Mouse (Mus musculus) midbrain, postnatal 0 days (tissue): ENCODE measurements around the gene Nampt. TPM values are rescaled to one million over a fixed set of nuclear protein-coding genes. Genes with fewer than 3 reads are reported as not detected.
A peak's percentile ranks its signal among the peaks of the same experiment; 100 is the strongest.

Experiments
- ATAC-seq: fragments of 200-750 bp; cut with Nextera tagmentation; 2 replicates; pipeline ENCODE4 v1.8.0; 2017; ENCODE audit warnings: moderate number of reproducible peaks, mild to moderate bottlenecking, moderate TSS enrichment, moderate library complexity; ENCODE audit not compliant: low FRiP score
- DNase-seq: peaks from one replicate; pipeline ENCODE4 v3.0.0-alpha.2; 2015; ENCODE audit warnings: low spot score
- H3K27ac ChIP-seq: fragments of 300-500 bp; sonication (generic); 2 replicates; pipeline ENCODE4 v1.5.1; 2014; ENCODE audit warnings: low read depth, mild to moderate bottlenecking, low read length, mixed read lengths
- H3K27me3 ChIP-seq: fragments of 300-500 bp; sonication (generic); 2 replicates; pipeline ENCODE4 v1.6.1; 2014; ENCODE audit warnings: low read length, control low read depth, mixed read lengths; ENCODE audit not compliant: insufficient read depth
- H3K36me3 ChIP-seq: fragments of 300-500 bp; sonication (generic); 2 replicates; pipeline ENCODE4 v1.6.1; 2014; ENCODE audit warnings: low read length, control low read depth, mixed read lengths; ENCODE audit not compliant: insufficient read depth
- H3K4me1 ChIP-seq: fragments of 300-500 bp; sonication (generic); 2 replicates; pipeline ENCODE4 v1.6.1; 2014; ENCODE audit warnings: mild to moderate bottlenecking, control low read depth, antibody characterized with exemption, low read length, mixed read lengths; ENCODE audit not compliant: insufficient read depth
- H3K4me2 ChIP-seq: fragments of 300-500 bp; sonication (generic); 2 replicates; pipeline ENCODE4 v1.6.1; 2014; ENCODE audit warnings: low read depth, mild to moderate bottlenecking, low read length, mixed read lengths; ENCODE audit not compliant: poor library complexity, severe bottlenecking
- H3K4me3 ChIP-seq: fragments of 300-500 bp; sonication (generic); 2 replicates; pipeline ENCODE4 v1.5.1; 2014; ENCODE audit warnings: low read depth, mild to moderate bottlenecking, low read length, moderate library complexity
- H3K9ac ChIP-seq: fragments of 300-500 bp; sonication (generic); replicated peaks from 2 replicates; pipeline ENCODE4 v1.6.1; 2014; ENCODE audit warnings: mild to moderate bottlenecking, low read length, moderate library complexity, mixed read lengths; ENCODE audit not compliant: poor library complexity, severe bottlenecking
- H3K9me3 ChIP-seq: fragments of 300-500 bp; sonication (generic); 2 replicates; pipeline ENCODE4 v1.6.1; 2016; ENCODE audit warnings: low read length, control low read depth
- CTCF ChIP-seq: IDR thresholded peaks from 2 replicates; pipeline ENCODE4 v1.5.1; 2016; ENCODE audit warnings: antibody characterized with exemption, mild to moderate bottlenecking
- WGBS: fragments of 180-500 bp; shearing (Covaris S2); extraction: QIAGEN DNeasy Blood & Tissue Kit; methylation state at CpG from one replicate; pipeline ENCODE4 v1.1.7; 2014; 5-methylcytosine and 5-hydroxymethylcytosine counted together
- polyA plus RNA-seq: library from polyadenylated mRNA; unstranded; fragments of >200 nt; fragmentation: Nextera tagmentation; extraction: Ambion mirVana; gene quantifications from 2 replicates; pipeline ENCODE4 v1.2.1, GENCODE M21; 2015
- total RNA-seq: library from RNA; depleted of rRNA; stranded (reverse); fragments of >200 nt; gene quantifications from 2 replicates; pipeline ENCODE4 v1.2.3, GENCODE M21; 2014; rRNA removed

The Nampt gene
- total RNA-seq (34.7 and 41.9 TPM in 2 replicates), polyA plus RNA-seq (24.0 and 24.1 TPM in 2 replicates)

DNA sequence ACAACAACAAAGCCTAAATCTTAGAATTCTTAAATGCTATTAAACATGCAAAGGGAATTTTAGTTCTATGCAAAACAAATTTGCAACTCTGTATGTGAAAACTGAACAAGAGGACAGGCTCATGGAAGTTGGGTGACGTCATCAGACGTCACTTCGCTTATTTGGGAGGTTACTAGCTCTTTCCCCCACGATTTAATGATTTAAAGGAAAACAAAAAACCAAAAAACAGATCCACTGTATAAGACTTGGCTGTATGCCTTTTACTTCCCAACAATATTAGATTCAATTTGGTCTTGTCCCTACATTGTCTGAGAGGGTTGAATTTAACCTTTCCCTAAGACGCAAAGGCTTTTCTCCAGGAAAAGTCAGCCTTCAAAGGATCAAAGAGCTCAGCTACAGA lies at the start of gene Nampt:
TSS of gene Nampt (plus strand) at position 130 of the 400 bp plus-strand sequence.
- ATAC-seq (peak; percentile 3; the same call in 1 of the 2 replicates), DNase-seq (peak; percentile 83)
- peak within 1 kb of the TSS; percentile 84 for H3K9ac ChIP-seq
- H3K4me3 ChIP-seq, result peak within 1 kb of the TSS; percentile 63
- H3K4me2 ChIP-seq, result peak within 1 kb of the TSS; percentile 71
- 4% methylated on average over 5 of the region's 5 CpGs for WGBS
- TF ChIP-seq CTCF, result no peak
- H3K27ac ChIP-seq, result peak within 1 kb of the TSS; percentile 96
- no peaks in the 10 kb centered on the region for H3K4me1 ChIP-seq
- H3K27me3 ChIP-seq, result no peaks in the 10 kb centered on the region
- no peaks in the 10 kb centered on the region for H3K36me3 ChIP-seq
- no peaks in the 10 kb centered on the region for H3K9me3 ChIP-seq

DNA sequence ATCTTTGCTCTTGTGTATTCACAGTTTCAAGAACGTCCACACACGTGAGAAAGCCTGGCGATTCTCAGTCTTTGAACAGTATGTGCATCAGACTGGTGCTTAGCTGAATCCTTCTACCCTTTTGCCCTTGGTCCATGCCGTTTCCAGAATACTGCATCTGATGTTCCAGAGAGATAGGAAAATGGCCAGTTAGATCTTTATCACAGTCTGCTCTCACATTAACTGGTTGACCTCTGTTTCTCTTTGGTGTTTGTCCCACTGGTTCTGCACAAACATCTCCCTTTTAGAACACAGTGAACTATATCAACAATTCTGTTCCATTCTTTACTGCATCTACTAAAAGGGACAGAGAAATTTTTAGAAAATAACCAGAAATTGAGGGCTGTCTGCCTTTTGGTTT lies 48.6 kb upstream of the Nampt start:
- WGBS, result 86% methylated on average over 4 of the region's 4 CpGs
- TF ChIP-seq CTCF, result no peak
- no peak overlapping the region for H3K9ac ChIP-seq

DNA sequence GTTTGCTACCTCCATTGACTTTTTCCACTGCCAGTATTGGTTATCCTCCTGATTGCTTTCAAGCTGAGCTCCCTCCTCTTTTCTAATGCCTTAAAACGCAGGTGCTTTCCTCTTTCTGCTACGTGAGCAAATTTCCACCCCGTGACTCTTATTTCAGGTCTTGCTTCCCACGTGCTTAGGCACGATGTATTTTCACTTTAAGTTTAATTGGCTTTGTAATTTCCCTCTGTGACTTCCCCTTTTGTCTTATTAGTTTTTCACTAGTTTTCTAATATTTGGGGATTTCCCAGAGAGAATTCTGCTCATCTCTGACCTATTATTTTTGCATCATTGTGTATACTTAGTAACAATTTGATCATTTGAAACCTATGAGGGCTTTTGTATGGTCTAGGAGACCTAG lies 44.8 kb upstream of the Nampt start:
- H3K27ac ChIP-seq, result no peak overlapping the region
- no peaks in the 10 kb centered on the region for H3K27me3 ChIP-seq
- H3K4me2 ChIP-seq, result no peak overlapping the region
- no peaks in the 10 kb centered on the region for H3K36me3 ChIP-seq
- 89% methylated on average over 5 of the region's 5 CpGs for WGBS
- no peak for TF ChIP-seq CTCF
- no peaks in the 10 kb centered on the region for H3K9me3 ChIP-seq
- DNase-seq (no peak), ATAC-seq (no peak)
- H3K9ac ChIP-seq, result no peak overlapping the region
- no peaks in the 10 kb centered on the region for H3K4me1 ChIP-seq
- H3K4me3 ChIP-seq, result no peak overlapping the region

More for the DNA sequence above, 48.6 kb upstream of the Nampt start:
- DNase-seq (no peak), ATAC-seq (no peak)
- Histone ChIP-seq H3K27me3 (no peaks in the 10 kb centered on the region), H3K36me3 (no peaks in the 10 kb centered on the region), H3K27ac (no peak overlapping the region), H3K4me1 (no peaks in the 10 kb centered on the region), H3K9me3 (no peaks in the 10 kb centered on the region), H3K4me2 (no peak overlapping the region), H3K4me3 (no peak overlapping the region)

DNA sequence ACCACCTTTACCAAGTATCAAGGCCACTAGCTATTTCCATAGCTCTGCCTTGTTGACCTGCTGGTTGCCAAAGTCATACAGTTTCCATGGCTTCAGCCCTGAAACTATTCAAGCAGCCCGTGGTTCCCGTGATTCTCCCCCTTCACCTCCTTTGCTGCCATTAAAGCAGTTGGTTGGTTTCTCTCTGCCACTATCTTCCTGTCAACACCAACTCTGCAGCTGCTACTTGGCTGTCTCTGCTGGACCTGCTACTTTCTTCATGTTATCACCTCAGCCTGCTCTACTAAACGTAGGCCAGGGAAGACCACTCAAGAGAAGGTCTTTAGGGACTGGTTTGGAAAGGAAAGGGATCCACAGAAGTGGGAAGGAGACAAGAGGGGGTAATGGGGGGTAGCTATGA lies 30.3 kb upstream of the Nampt start:
- WGBS, result 74% methylated on average over 3 of the region's 3 CpGs
- no peak for DNase-seq

DNA sequence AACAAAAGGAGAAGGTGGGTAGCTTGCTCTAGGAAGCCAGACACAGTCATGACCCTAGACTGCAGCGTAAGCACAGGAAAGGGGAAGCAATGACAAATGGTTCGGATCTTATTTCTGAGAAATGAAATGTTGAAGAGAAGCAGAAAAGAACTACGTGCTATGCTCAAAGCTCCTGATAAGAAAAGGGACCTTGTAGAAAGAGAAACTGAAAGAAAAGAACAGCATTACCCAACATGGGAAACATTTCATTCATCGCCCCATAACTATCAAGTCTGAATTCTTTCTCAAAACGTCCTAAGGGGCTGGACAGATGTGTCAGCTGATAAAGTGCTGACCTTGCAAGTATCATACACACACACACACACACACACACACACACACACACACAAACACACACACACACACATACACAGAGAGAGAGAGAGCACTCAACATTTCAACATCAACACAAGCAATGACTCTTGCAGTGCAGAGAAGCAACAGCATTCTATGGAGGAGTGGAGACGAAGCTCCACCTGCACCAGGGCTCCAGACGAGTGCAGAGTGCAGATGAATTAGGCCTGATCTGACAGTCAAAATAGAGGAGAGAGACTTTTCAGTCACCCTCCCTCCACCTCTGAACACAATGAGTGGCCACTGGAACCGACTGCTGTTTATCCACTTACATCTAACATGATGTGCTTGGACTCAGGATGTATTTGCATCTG lies 23.4 kb upstream of the Nampt start:
- WGBS, result 71% methylated on average over 8 of the region's 8 CpGs
- no peak overlapping the region for H3K4me3 ChIP-seq
- no peak for TF ChIP-seq CTCF

More for the DNA sequence above, 30.3 kb upstream of the Nampt start:
- H3K9me3 ChIP-seq, result no peaks in the 10 kb centered on the region
- H3K4me1 ChIP-seq, result no peaks in the 10 kb centered on the region
- no peaks in the 10 kb centered on the region for H3K36me3 ChIP-seq
- H3K27ac ChIP-seq, result no peak overlapping the region
- H3K4me2 ChIP-seq, result no peak overlapping the region
- ATAC-seq, result no peak
- no peak overlapping the region for H3K4me3 ChIP-seq
- H3K27me3 ChIP-seq, result no peaks in the 10 kb centered on the region
- no peak overlapping the region for H3K9ac ChIP-seq
- no peak for TF ChIP-seq CTCF

DNA sequence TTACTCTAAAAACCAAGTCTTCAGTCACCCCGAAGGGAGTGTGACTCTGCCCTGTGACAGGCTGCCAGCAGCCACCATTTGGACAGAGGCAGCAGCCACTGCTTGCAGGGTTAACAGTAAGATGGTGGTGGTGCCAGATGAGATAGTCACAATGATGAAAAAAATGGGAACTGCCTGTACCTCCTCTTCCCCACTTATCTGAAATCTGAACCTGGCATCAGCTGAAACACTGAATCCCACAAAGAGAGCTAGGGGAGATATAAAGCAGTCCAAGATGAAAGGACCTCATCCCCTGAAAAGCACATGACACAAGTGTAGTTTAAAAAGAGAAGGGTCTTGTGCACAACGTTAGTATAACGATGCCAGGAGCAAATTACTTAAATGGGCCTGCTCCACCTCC lies 21.9 kb upstream of the Nampt start:
- ATAC-seq (no peak), DNase-seq (no peak)
- WGBS, result 73% methylated on average over 3 of the region's 3 CpGs
- no peaks in the 10 kb centered on the region for H3K36me3 ChIP-seq
- H3K4me3 ChIP-seq, result no peak overlapping the region
- no peak overlapping the region for H3K4me2 ChIP-seq
- H3K9me3 ChIP-seq, result no peaks in the 10 kb centered on the region
- no peaks in the 10 kb centered on the region for H3K4me1 ChIP-seq
- TF ChIP-seq CTCF, result no peak
- no peak overlapping the region for H3K9ac ChIP-seq
- no peak overlapping the region for H3K27ac ChIP-seq
- no peaks in the 10 kb centered on the region for H3K27me3 ChIP-seq

More for the DNA sequence above, 23.4 kb upstream of the Nampt start:
- H3K36me3 ChIP-seq, result no peaks in the 10 kb centered on the region
- H3K9me3 ChIP-seq, result no peaks in the 10 kb centered on the region
- H3K9ac ChIP-seq, result no peak overlapping the region
- ATAC-seq (no peak), DNase-seq (no peak)
- H3K27me3 ChIP-seq, result no peaks in the 10 kb centered on the region
- no peak overlapping the region for H3K4me2 ChIP-seq
- H3K4me1 ChIP-seq, result no peaks in the 10 kb centered on the region
- no peak overlapping the region for H3K27ac ChIP-seq
